Mouse (Mus musculus) cerebellum, postnatal 25 days (tissue): ENCODE measurements around the gene Nrg4.
A peak's percentile ranks its signal among the peaks of the same experiment; 100 is the strongest.

ENCODE experiments used
- DNase-seq, 2 experiments: peaks; one replicate each; pipeline ENCODE4 v3.0.0; 2021; ENCODE audit warnings: mixed read lengths in 2 of 2

The Nrg4 gene

GRCm38 (mm10) chr9:55208790-55209481, 117.7 kb downstream of the Nrg4 start, which contains the start of gene Fbxo22:
Gene Fbxo22, plus strand, starts transcription at chr9:55208925.
- DNase-seq = peak; percentile 91 to 95

- peak in 1 of 2 experiments; percentile 25 for DNase-seq
Observed at GRCm38 (mm10) chr9:55208458-55208789, 118.2 kb downstream of the Nrg4 start.

- DNase-seq = peak; percentile 67 to 76
Observed at GRCm38 (mm10) chr9:55199348-55199747, 127.3 kb downstream of the Nrg4 start.

GRCm38 (mm10) chr9:55198260-55198659, 128.4 kb downstream of the Nrg4 start:
- DNase-seq = no peak

- DNase-seq = no peak
Observed at GRCm38 (mm10) chr9:55195876-55196275, 130.8 kb downstream of the Nrg4 start.

- no peak for DNase-seq
Observed at GRCm38 (mm10) chr9:55174235-55174634, 152.4 kb downstream of the Nrg4 start.

- peak in 1 of 2 experiments; percentile 31 for DNase-seq
Observed at GRCm38 (mm10) chr9:55172195-55172685, 154.4 kb downstream of the Nrg4 start.

GRCm38 (mm10) chr9:55170655-55171412, 155.8 kb downstream of the Nrg4 start:
- DNase-seq = no peak
